Mouse (Mus musculus) pancreas, adult 10 weeks (tissue): ENCODE results near the gene Sst. TPM values are rescaled to one million over a fixed set of nuclear protein-coding genes. Genes with fewer than 3 reads are reported as not detected.

ENCODE experiments used
- polyA plus RNA-seq: library from polyadenylated mRNA; stranded (reverse); fragments of 350-450 nt; fragmentation: Illumina TruSeq; extraction: RNeasy Lipid Tissue Mini Kit (QIAGEN cat#74804); gene quantifications from one replicate; pipeline ENCODE4 v1.2.3, GENCODE M21; 2015; ENCODE audit warnings: low read depth, low replicate concordance; ENCODE audit not compliant: insufficient read depth

Sst gene
- polyA plus RNA-seq, result 463 TPM

GRCm38 (mm10) chr16:23890636-23891035 is at the start of gene Sst:
Gene Sst, minus strand, starts transcription at chr16:23890958.

GRCm38 (mm10) chr16:23932294-23932693 is 41.5 kb upstream of the Sst start, which contains the start of gene Rtp2:
Gene Rtp2, minus strand, starts transcription at chr16:23932394.

Other genes starting within 250 kb of the Sst start
- not detected for gene Rtp2, start 41.4 kb upstream of the Sst start, polyA plus RNA-seq
- not detected for gene Gm37419, start 97.5 kb upstream of the Sst start, polyA plus RNA-seq
- 2.6 TPM for gene Bcl6, start 97.9 kb upstream of the Sst start, polyA plus RNA-seq